Mouse (Mus musculus) layer of hippocampus, postnatal 25 days (tissue): Measurements from ENCODE around the gene Mmd. TPM values are rescaled to one million over a fixed set of nuclear protein-coding genes. Genes with fewer than 3 reads are reported as not detected.
A peak's percentile ranks its signal among the peaks of the same experiment; 100 is the strongest.
"Not testable (repeated sequence)": the region's sequence is repeated elsewhere in the genome, so short reads cannot be mapped to it uniquely, and the experiment has no call there.

Experiments
- DNase-seq, 2 experiments: peaks; one replicate each; pipeline ENCODE4 v3.0.0; 2022; ENCODE audit warnings: mixed read lengths in 2 of 2, low spot score in 1 of 2; ENCODE audit errors: extremely low spot score in 1 of 2
- total RNA-seq, 2 experiments: library from RNA; stranded (reverse); gene quantifications; 2 replicates each; pipeline ENCODE4 v1.2.3; 2021

Gene Mmd
- total RNA-seq, 2 experiments from 2014 or later = 342 to 379 TPM

- DNase-seq = no peak
Measured at GRCm38 (mm10) chr11:90280069-90280468, 30.8 kb downstream of the Mmd start.

GRCm38 (mm10) chr11:90281943-90282342, 32.7 kb downstream of the Mmd start:
- not testable (repeated sequence) for DNase-seq

GRCm38 (mm10) chr11:90283159-90283558, 33.9 kb downstream of the Mmd start:
- no peak for DNase-seq

GRCm38 (mm10) chr11:90283601-90284000, 34.3 kb downstream of the Mmd start:
- DNase-seq = no peak

- DNase-seq = no peak
Measured at GRCm38 (mm10) chr11:90284079-90284478, 34.8 kb downstream of the Mmd start.

GRCm38 (mm10) chr11:90284623-90285022, 35.4 kb downstream of the Mmd start:
- DNase-seq = no peak

GRCm38 (mm10) chr11:90286550-90287154, 37.4 kb downstream of the Mmd start:
- DNase-seq = no peak

GRCm38 (mm10) chr11:90291156-90291555, 41.9 kb downstream of the Mmd start:
- no peak for DNase-seq

GRCm38 (mm10) chr11:90292766-90293165, 43.5 kb downstream of the Mmd start:
- no peak for DNase-seq

- no peak for DNase-seq
Measured at GRCm38 (mm10) chr11:90294622-90295021, 45.4 kb downstream of the Mmd start.

- DNase-seq = no peak
Measured at GRCm38 (mm10) chr11:90306067-90306466, 56.8 kb downstream of the Mmd start.

GRCm38 (mm10) chr11:90306993-90307392, 57.7 kb downstream of the Mmd start:
- peak in 1 of 2 experiments; percentile 47 for DNase-seq

- no peak for DNase-seq
Measured at GRCm38 (mm10) chr11:90314606-90315005, 65.3 kb downstream of the Mmd start.

GRCm38 (mm10) chr11:90317482-90317881, 68.2 kb downstream of the Mmd start:
- peak in 1 of 2 experiments; percentile 68 for DNase-seq

- DNase-seq = no peak
Measured at GRCm38 (mm10) chr11:90320922-90321321, 71.7 kb downstream of the Mmd start.

- DNase-seq = no peak
Measured at GRCm38 (mm10) chr11:90324597-90324996, 75.3 kb downstream of the Mmd start.

GRCm38 (mm10) chr11:90326146-90326545, 76.9 kb downstream of the Mmd start:
- no peak for DNase-seq

GRCm38 (mm10) chr11:90326836-90327235, 77.6 kb downstream of the Mmd start:
- DNase-seq = no peak

Other genes with a start within 250 kb of the Mmd start
- gene Pctp, start 246.6 kb upstream of the Mmd start, total RNA-seq = 1 to 10 TPM in 1 of 2 experiments, under 1 TPM in 1; 0.94 to 1.3 TPM
- gene Tmem100, start 219.1 kb upstream of the Mmd start, total RNA-seq = 10 to 100 TPM; 18.1 to 20.6 TPM
- gene Gm45716, start 61.8 kb upstream of the Mmd start, total RNA-seq = 1 to 10 TPM; 7.4 to 8.0 TPM
- gene Hlf, start 141.4 kb downstream of the Mmd start, total RNA-seq = 10 to 100 TPM; 65.0 to 70.5 TPM